Mouse (Mus musculus) brain, embryonic 14.5 days (tissue): ENCODE data around the gene Gm20422.
A peak's percentile ranks its signal among the peaks of the same experiment; 100 is the strongest.

Experiments
- CTCF ChIP-seq: fragments of 200-500 bp; IDR thresholded peaks from 2 replicates; pipeline ENCODE4 v1.5.1; 2012; ENCODE audit warnings: inconsistent platforms, mild to moderate bottlenecking, moderate library complexity, borderline replicate concordance; ENCODE audit not compliant: insufficient read depth, insufficient read length; ENCODE audit errors: extremely low read depth
- POLR2A ChIP-seq: fragments of 200-500 bp; IDR thresholded peaks from 2 replicates; pipeline ENCODE4 v1.6.1; 2012; ENCODE audit warnings: mild to moderate bottlenecking, inconsistent platforms, borderline replicate concordance; ENCODE audit not compliant: poor library complexity, insufficient read depth, insufficient read length, severe bottlenecking; ENCODE audit errors: extremely low read depth

- TF ChIP-seq CTCF, result no peak
- TF ChIP-seq POLR2A, result peak; percentile 92
These were observed 58.1 kb downstream of the Gm20422 start for GRCm38 (mm10) chr8:69716403-69717231.
